Mouse (Mus musculus): ENCODE data around the gene Pld4.

DNA sequence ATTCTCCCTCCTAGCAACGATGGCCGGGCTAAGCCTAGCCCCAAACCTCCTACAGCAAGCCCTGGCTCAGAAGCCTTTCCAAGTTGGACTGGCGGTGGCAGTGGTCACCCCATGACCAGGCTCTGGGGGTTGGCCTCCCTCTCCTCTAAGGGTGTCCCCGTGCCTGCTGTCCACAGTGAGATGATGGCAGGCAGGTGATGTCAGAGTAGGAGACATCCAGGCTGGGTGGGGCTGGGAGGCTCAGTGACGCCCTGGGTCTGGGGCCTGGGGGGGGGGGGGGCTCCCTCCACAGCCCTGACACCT is 37.5 kb upstream of the Pld4 start:
- TF ChIP-seq CTCF (conservative IDR thresholded peaks at IDR 0.05; ENCODE audit: insufficient read depth, insufficient read length, low read depth, low read length) (no peak), POLR2A (IDR thresholded peaks at IDR 0.05; ENCODE audit: low read depth, low read length) (no peak)

All from kidney, adult 2 months (tissue).